Mouse (Mus musculus): ENCODE measurements around the gene Gsdma2.

GRCm38 (mm10) chr11:98701213-98701670 is 54.7 kb downstream of the Gsdma2 start, which contains the start of gene Csf3:
- TF ChIP-seq CTCF (IDR thresholded peaks at IDR 0.05; ENCODE audit: control insufficient read depth, insufficient read depth, low read length) (no peak), POLR2A (IDR thresholded peaks at IDR 0.05; ENCODE audit: borderline replicate concordance, control insufficient read depth, low read depth, low read length) (no peak)

Data from bone marrow, adult 2 months (tissue).